Mouse (Mus musculus) embryonic fibroblast, embryonic 13.5 days (primary cell): ENCODE measurements around the gene E430018J23Rik. TPM values are rescaled to one million over a fixed set of nuclear protein-coding genes. Genes with fewer than 3 reads are reported as not detected.
"Not testable (repeated sequence)": the region's sequence is repeated elsewhere in the genome, so short reads cannot be mapped to it uniquely, and the experiment has no call there.

Experiments
- H3K27ac ChIP-seq: 2 replicates; pipeline ENCODE4 v1.5.1; 2012; ENCODE audit warnings: low read length, control low read depth, inconsistent platforms; ENCODE audit not compliant: insufficient read depth
- H3K4me1 ChIP-seq: 2 replicates; pipeline ENCODE4 v1.6.1; 2011; ENCODE audit warnings: low read length; ENCODE audit not compliant: control insufficient read depth, insufficient read depth
- H3K4me3 ChIP-seq: 2 replicates; pipeline ENCODE4 v1.5.1; 2011; ENCODE audit warnings: mild to moderate bottlenecking, control low read depth, low read length; ENCODE audit not compliant: insufficient read depth
- CTCF ChIP-seq: IDR thresholded peaks from 2 replicates; pipeline ENCODE4 v1.5.1; 2011; ENCODE audit warnings: mild to moderate bottlenecking, control low read depth, low read length, moderate library complexity, borderline replicate concordance; ENCODE audit not compliant: insufficient read depth
- POLR2A ChIP-seq: IDR thresholded peaks from 2 replicates; pipeline ENCODE4 v1.6.1; 2011; ENCODE audit warnings: low read depth, mild to moderate bottlenecking, control low read depth, low read length, moderate library complexity
- polyA plus RNA-seq: library from polyadenylated mRNA; stranded (reverse); fragments of >200 nt; gene quantifications from 2 replicates; pipeline ENCODE4 v1.2.4, GENCODE M21; 2011; ENCODE audit warnings: low read depth; ENCODE audit not compliant: missing spikeins, insufficient read length

The E430018J23Rik gene
- polyA plus RNA-seq, 1 experiment = 7.1 TPM

DNA sequence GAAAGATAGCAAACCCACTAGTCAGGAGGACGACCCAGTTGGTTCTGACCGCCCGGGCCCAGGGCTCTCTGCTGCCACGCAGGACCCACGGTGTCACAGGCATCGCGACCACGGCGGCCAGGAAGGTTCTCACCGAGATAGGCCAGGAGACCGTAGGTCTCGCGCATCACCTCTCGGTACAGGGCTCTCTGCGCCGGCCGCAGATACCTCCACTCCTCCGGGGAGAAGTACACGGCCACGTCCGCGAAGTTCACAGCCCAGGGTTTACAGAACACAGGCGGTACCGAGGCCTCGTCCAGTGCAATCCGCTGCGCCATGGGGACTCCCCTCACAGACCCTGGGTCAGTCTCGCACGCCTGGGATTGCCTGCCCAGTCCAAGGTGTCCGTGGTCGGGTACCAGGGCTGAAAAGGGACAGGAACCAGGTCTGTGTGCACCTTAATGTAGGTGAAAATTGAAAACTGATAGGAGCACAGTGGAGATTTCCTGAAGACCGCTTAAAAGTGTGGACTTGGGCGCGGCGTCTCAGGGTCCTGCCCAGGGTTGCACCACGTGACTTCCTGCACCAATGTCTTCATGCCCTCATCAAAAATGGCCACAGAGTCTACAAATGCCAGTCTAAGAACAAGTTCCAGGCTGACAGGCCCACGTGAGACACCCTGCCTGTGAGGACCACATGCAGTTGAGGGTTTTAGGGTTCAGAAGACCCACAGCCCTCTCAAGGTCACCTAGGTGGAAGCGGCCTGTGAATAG is 6.6 kb downstream of the E430018J23Rik start, which contains the start of gene 9130019O22Rik:
9130019O22Rik (minus strand) TSS at position 526 of the 752 bp plus-strand sequence.
- Histone ChIP-seq H3K4me1 (peaks cover 7% of the 10 kb centered on the region), H3K27ac (peak within 1 kb of the TSS; percentile 86), H3K4me3 (peak within 1 kb of the TSS; percentile 39)
- TF ChIP-seq CTCF (no peak), POLR2A (peak; percentile 70)

DNA sequence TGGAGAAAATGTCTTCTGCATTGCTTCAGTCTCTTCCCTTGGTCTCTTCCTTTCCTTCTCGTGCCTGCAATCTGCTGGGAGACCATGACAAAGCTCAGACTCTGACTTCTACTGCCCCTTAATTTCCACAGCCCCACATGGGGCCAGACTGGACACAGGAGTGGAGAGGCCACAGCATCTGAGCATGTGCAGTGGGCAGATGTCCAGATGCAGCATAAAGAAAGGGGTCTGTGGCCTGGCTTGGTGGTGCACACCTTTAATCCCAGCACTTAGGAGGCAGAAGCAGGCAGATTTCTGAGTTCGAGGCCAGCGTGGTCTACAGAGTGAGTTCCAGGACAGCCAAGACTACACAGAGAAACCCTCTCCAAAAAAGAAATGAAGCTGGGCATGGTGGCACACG is 7.9 kb downstream of the E430018J23Rik start:
- not testable (repeated sequence) for H3K4me1 ChIP-seq, H3K4me3 ChIP-seq, H3K27ac ChIP-seq

DNA sequence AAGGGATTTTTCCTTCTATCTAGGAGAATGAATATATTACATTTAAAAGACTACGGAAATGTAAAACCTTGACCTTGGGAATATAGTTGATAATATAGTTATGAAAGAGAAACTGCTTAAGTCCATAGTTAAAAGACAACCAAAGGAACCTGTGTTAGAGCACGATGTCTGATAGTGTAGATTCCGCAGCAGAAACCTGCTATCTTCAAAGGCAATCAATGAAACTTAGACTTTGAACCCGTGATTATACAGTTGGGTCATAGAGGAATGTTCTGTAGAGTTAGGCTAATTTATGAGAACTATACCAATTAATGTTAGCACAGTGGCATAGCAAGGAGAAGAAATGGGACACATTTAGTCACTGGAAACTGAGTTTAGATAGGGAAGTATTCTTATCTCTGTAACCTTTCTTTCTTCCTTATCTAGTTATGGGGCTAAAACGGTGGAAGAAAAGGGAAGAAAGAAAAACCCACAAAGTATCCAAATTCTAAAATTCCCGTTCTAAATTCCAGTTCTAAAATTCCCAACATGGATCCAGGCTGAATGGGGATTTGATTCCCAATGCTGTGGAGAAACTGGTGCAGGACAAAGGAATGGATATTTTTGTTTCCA is 15.0 kb downstream of the E430018J23Rik start:
- Histone ChIP-seq H3K4me3 (no peak overlapping the region), H3K27ac (no peak overlapping the region), H3K4me1 (no peaks in the 10 kb centered on the region; the same call in 1 of the 2 replicates)
- TF ChIP-seq CTCF (no peak), POLR2A (no peak)

GRCm38 (mm10) chr7:127375271-127376245 is 17.9 kb downstream of the E430018J23Rik start, which contains the start of gene Zfp747:
Gene Zfp747, minus strand, starts transcription at chr7:127376050.
- Histone ChIP-seq H3K4me3 (peak within 1 kb of the TSS; percentile 76), H3K27ac (peak within 1 kb of the TSS; percentile 67; the same call in 1 of the 2 replicates)
- H3K4me1 ChIP-seq = not testable (repeated sequence)
- TF ChIP-seq POLR2A = peak; percentile 89
- peak; percentile 43; the same call in 1 of the 2 replicates for TF ChIP-seq CTCF

DNA sequence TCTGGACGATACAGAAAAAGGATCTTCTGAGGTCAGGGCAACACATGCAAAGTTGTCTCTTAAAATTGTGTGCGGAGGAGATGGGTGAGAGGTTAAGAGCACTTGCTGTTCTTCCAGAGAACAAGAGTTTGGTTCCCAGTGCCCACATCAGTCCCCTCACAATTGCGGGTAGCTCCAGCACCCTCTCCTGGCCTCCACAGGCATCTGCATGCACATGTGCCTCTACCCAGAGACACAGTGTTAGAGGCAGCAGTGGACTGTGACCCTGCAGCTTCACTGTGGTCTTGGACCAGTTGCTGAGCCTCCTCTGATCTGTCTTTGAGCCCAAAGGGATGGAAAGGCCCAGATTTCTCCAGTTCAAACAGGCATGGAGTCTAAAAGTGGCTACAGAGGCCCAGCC is 21.6 kb downstream of the E430018J23Rik start:
- H3K4me1 ChIP-seq, H3K4me3 ChIP-seq, H3K27ac ChIP-seq: not testable (repeated sequence)

DNA sequence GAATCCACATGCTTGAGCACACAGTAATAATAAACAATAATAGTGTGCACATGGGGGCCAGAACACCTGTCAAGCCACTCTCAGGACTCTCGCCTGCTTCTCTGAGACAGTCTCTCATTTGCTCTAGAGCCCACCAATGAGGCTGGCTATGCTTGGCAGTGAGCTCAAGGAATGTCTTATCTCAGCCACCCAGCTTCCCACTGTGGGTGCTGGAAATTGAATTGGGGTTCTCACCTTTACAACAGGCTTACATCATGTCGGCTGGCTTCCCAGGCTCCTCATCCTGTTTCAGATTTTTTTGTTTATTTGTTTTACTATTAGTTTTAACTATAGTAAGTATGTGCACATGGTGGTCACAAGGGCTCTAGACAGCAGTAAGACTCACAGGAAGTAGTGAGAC is 22.2 kb downstream of the E430018J23Rik start:
- H3K4me1 ChIP-seq = no peaks in the 10 kb centered on the region
- no peak; the same call in 1 of the 2 replicates for TF ChIP-seq POLR2A
- no peak for TF ChIP-seq CTCF
- no peak overlapping the region for H3K4me3 ChIP-seq
- no peak overlapping the region for H3K27ac ChIP-seq

DNA sequence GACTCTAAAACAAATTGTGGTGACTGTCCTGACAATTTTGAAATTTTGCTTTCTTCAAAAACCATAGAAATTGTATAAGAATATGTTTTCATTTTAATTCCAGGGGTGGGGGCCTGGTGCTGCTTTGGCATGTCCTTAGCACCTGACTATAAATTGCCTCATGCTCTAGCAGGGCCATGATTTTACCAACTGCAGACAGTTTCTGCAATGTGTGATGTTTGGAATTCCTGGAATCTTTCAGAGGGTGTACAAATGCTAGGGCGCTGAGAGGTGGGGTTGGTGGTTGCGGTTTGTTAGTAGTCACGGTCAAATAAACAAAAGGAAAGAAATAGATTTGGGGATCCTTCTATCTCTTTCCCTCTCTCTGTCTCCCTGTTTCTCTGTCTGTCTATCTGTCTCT is 27.2 kb downstream of the E430018J23Rik start:
- no peak for TF ChIP-seq POLR2A
- TF ChIP-seq CTCF = no peak
- no peak overlapping the region for H3K27ac ChIP-seq

GRCm38 (mm10) chr7:127364166-127364565 is 29.3 kb downstream of the E430018J23Rik start:
- Histone ChIP-seq H3K27ac (no peak overlapping the region), H3K4me1 (no peaks in the 10 kb centered on the region), H3K4me3 (peak overlapping the region; percentile 23)
- TF ChIP-seq CTCF (no peak), POLR2A (peak; percentile 62; the same call in 1 of the 2 replicates)

More for the DNA sequence above, 27.2 kb downstream of the E430018J23Rik start:
- Histone ChIP-seq H3K4me3 (no peak overlapping the region), H3K4me1 (no peaks in the 10 kb centered on the region)

DNA sequence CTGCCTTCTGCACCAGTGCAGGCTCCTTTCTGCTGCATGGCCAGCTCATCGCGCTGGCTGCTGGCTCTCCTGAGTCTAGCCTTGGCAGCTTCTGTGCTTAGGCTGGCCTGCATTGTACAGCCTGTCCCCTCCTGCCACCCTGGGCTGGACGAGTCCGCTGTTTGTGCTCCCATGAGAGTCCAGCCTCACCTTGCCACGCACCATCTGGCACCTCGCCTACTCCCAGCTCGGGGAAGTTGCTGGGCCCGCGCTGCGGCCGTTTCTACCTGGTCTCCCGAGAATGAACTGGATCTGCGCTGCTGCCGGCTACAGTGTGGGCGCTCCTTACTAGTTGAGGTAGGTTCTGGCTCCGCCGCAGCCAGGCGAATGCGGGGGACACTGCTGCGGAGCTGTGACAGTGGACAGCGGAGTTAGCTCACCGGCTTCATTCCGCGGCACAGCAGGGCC is 29.9 kb downstream of the E430018J23Rik start:
- peak overlapping the region; percentile 23 for H3K4me3 ChIP-seq
- H3K4me1 ChIP-seq = no peaks in the 10 kb centered on the region
- H3K27ac ChIP-seq = no peak overlapping the region
- no peak for TF ChIP-seq CTCF
- 0 out of 2 replicates have a peak, but pooled peaks have one; percentile 15 for TF ChIP-seq POLR2A

GRCm38 (mm10) chr7:127362418-127362817 is 31.0 kb downstream of the E430018J23Rik start:
- not testable (repeated sequence) for H3K4me3 ChIP-seq, H3K27ac ChIP-seq

More at GRCm38 (mm10) chr7:127362418-127362817, 31.0 kb downstream of the E430018J23Rik start:
- not testable (repeated sequence) for H3K4me1 ChIP-seq
